Mouse (Mus musculus) skeletal muscle tissue, adult 2 months (tissue): ENCODE results near the gene Gpr141.

Source experiments
- DNase-seq: peaks from one replicate; pipeline ENCODE4 v3.0.0-alpha.2; 2012; ENCODE audit warnings: low read depth, low spot score

Gpr141 gene

DNA sequence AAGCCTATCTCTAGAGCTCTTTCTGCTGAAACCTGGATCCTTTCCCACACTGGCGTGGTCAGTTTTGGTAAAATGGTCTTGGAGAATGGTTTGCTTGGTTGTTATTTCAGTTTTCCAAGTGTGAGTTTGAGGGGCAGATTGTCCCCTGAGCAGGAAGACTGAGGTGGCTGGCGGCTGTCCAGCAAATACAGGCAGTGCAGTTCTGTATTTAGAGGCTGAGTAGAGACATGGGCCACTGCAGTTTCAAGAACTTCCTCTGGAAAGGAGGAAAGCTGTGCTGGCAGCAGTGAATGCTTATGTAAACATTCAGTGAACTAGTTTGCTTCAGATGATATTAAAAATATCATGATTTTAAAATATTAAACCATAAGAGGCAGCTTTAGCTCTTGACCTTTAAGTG is 93.2 kb downstream of the Gpr141 start:
- peak; percentile 6 for DNase-seq

DNA sequence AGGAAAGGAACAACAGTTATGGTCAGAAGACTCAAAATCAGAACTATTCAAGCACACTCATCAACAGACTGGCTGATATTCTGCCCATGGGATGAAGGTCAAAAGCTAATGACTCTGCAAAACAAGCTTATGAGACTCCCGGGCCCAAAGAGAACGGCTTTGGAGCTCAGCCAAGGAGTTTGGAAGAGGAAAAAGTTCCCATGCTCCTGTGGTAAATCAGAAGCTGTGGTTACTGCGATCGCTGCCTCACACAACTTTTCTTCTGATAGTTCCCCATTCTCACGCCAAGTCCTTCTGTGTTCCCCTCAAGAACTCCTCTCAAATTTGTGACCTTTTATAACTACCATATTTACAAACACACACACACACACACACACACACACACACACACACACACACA is 105.1 kb downstream of the Gpr141 start:
- DNase-seq, result peak; percentile 41

GRCm38 (mm10) chr13:19717201-19717600 is 106.9 kb downstream of the Gpr141 start:
- no peak for DNase-seq

DNA sequence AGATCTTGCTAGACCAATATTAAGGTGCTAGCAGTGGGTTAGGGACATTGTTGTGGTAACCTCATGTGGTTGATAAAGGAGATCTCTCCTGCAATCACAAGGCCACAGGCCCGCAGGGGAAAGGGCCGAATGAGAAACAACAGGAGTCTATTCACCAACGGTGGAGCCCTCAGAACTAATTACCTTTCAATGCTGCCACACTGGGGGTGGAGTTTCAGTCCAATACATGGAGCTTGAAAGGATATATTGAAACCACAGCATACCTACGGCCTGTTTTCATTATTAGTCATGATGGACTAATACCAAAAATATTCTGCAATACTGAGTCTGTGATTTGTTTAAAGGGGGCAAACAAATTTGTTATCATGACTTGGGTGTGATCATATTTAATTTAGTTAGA is 120.3 kb downstream of the Gpr141 start:
- no peak for DNase-seq

- no peak for DNase-seq
Measured at GRCm38 (mm10) chr13:19701443-19702078, 122.5 kb downstream of the Gpr141 start.

- DNase-seq, result no peak
Measured at GRCm38 (mm10) chr13:19700733-19701442, 123.2 kb downstream of the Gpr141 start.
